Comparison of ENCODE assay signal across 24 mouse cellular contexts in the genomic region with DNA sequence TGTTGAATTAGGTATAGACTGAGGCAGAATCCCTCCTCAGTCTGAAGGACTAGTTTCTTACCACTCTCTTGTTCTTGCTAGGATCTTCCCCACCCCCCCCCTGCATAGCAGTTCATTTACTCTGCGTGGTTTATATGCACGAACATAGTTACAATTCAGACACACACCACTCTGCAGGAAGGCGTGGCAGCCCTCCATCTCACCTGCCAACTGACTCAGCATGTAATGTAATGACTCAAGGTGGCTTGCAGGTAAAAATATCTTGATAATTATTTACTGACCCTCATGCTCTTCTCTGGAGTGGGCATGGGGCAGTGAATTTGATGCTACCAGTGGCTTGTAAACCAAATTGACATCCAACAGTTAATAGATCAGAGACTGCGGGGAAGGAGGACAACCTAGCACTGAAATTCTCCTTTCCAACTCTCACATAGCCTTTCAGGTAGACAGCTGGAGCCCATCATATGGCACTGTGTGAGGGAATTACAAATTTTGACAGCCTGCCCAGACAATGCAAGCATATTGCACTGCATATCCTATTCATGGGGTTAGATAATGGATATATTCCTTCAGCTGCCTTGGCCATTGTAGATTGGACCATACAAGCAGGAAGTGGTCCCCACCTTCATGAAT. TPM values are rescaled to one million over a fixed set of nuclear protein-coding genes. Genes with fewer than 3 reads are reported as not detected.
DNase-seq lines count a peak whose midpoint lies in the region; ATAC-seq and TF ChIP-seq lines count a peak whose summit lies in the region.
"Had no signal": no experiment of that assay in that cellular context is flagged by ENCODE, and none has a peak within 500 bp of the region (broad histone marks: within the 10 kb centered on the region; RNA-seq: fewer than 3 reads in every experiment).

No protein-coding gene starts in this region.

- peak overlapping the region; percentile 15 for H3K9ac ChIP-seq in liver, embryonic 13.5 days
- no peak overlapping the region for H3K9ac ChIP-seq in liver, embryonic 11.5 days (ENCODE audit: low read depth, low read length)
- H3K9ac ChIP-seq in intestine, embryonic 15.5 days, result no peak overlapping the region
- H3K9ac ChIP-seq: heart, embryonic 15.5 days; kidney, embryonic 15.5 days; midbrain, embryonic 12.5 days; stomach, embryonic 15.5 days had no signal

- no peak for TF ChIP-seq POLR2A in cerebellum, adult 2 months (IDR thresholded peaks at IDR 0.05; ENCODE audit: borderline replicate concordance, insufficient read depth, low read length)

- H3K4me2 ChIP-seq in liver, embryonic 13.5 days, result peak overlapping the region; percentile 16; the same call in 1 of the 2 replicates
- no peak overlapping the region for H3K4me2 ChIP-seq in liver, embryonic 11.5 days
- no peak overlapping the region for H3K4me2 ChIP-seq in intestine, embryonic 15.5 days (replicated peaks)
- H3K4me2 ChIP-seq: heart, embryonic 15.5 days; kidney, embryonic 15.5 days; midbrain, embryonic 12.5 days; stomach, embryonic 15.5 days had no signal

- no peak for DNase-seq in cerebellum, postnatal 4 days (ENCODE audit: low spot score in 2 of 2)
- no peak for DNase-seq in liver, embryonic 13.5 days
- no peak for DNase-seq in liver, embryonic 11.5 days (ENCODE audit: low spot score)
- DNase-seq in cerebellum, adult 2 months, result peak; percentile 41 to 77
- DNase-seq in cerebellum, postnatal 36 days, result peak; percentile 47 to 52
- no peak for DNase-seq in spleen, postnatal 4 days (ENCODE audit: low spot score in 2 of 2)
- DNase-seq: adrenal gland, postnatal 14 days; gastrocnemius, adult 2 months; heart, adult 2 months; kidney, postnatal 4 days; layer of hippocampus, adult 9-11 months; left cerebral cortex, postnatal 4 days; lung, postnatal 10 days; thymus, adult 18-20 months had no signal

- no peaks in the 10 kb centered on the region for H3K36me3 ChIP-seq in liver, embryonic 13.5 days
- H3K36me3 ChIP-seq in liver, embryonic 11.5 days (ENCODE audit: control insufficient read depth, insufficient read depth, low read length), result no peaks in the 10 kb centered on the region
- no peaks in the 10 kb centered on the region for H3K36me3 ChIP-seq in intestine, embryonic 15.5 days
- H3K36me3 ChIP-seq: forebrain, embryonic 10.5 days; heart, embryonic 15.5 days; kidney, embryonic 15.5 days; midbrain, embryonic 12.5 days; stomach, embryonic 15.5 days had no signal

- H3K27me3 ChIP-seq in liver, embryonic 13.5 days, result no peaks in the 10 kb centered on the region
- H3K27me3 ChIP-seq in liver, embryonic 11.5 days (replicated peaks; ENCODE audit: control insufficient read depth, insufficient read depth, low read length), result no peaks in the 10 kb centered on the region
- H3K27me3 ChIP-seq in cerebellum, adult 2 months (ENCODE audit: control insufficient read depth, insufficient read depth, low read length), result no peaks in the 10 kb centered on the region
- H3K27me3 ChIP-seq in intestine, embryonic 15.5 days (replicated peaks), result no peaks in the 10 kb centered on the region
- H3K27me3 ChIP-seq: heart, embryonic 15.5 days; kidney, embryonic 15.5 days; midbrain, embryonic 12.5 days; stomach, embryonic 15.5 days had no signal

- WGBS in liver, embryonic 13.5 days (ENCODE audit: insufficient replicate concordance), result 76% methylated on average over 4 of the region's 4 CpGs
- 82% methylated on average over 4 of the region's 4 CpGs for WGBS in liver, embryonic 11.5 days
- 23% methylated on average over 4 of the region's 4 CpGs for WGBS in cerebellum, adult 2 months
- WGBS in intestine, embryonic 15.5 days, result 86% methylated on average over 4 of the region's 4 CpGs

- no peaks in the 10 kb centered on the region for H3K9me3 ChIP-seq in liver, embryonic 13.5 days (replicated peaks)
- no peaks in the 10 kb centered on the region for H3K9me3 ChIP-seq in liver, embryonic 11.5 days (ENCODE audit: control insufficient read depth, low read length)
- H3K9me3 ChIP-seq in intestine, embryonic 15.5 days, result no peaks in the 10 kb centered on the region
- H3K9me3 ChIP-seq: forebrain, embryonic 10.5 days; heart, embryonic 15.5 days; kidney, embryonic 15.5 days; midbrain, embryonic 12.5 days; stomach, embryonic 15.5 days had no signal

- H3K27ac ChIP-seq in liver, embryonic 13.5 days, result peak overlapping the region; percentile 69
- H3K27ac ChIP-seq in liver, embryonic 11.5 days (ENCODE audit: low read depth, low read length), result no peak overlapping the region
- H3K27ac ChIP-seq in cerebellum, adult 2 months (ENCODE audit: insufficient read depth, low read length), result no peak overlapping the region
- no peak overlapping the region for H3K27ac ChIP-seq in intestine, embryonic 15.5 days
- H3K27ac ChIP-seq: forebrain, embryonic 10.5 days; gastrocnemius, adult 2 months; heart, adult 2 months; heart, embryonic 15.5 days; kidney, embryonic 15.5 days; left cerebral cortex, adult 2 months; midbrain, embryonic 12.5 days; stomach, embryonic 15.5 days had no signal

- H3K4me1 ChIP-seq in liver, embryonic 13.5 days (replicated peaks), result peaks cover 55% of the 10 kb centered on the region
- H3K4me1 ChIP-seq in liver, embryonic 11.5 days (replicated peaks; ENCODE audit: control insufficient read depth, insufficient read depth, low read length), result 0 out of 2 replicates have a peak, but pooled peaks cover 2% of the 10 kb centered on the region
- no peaks in the 10 kb centered on the region for H3K4me1 ChIP-seq in cerebellum, adult 2 months (ENCODE audit: control insufficient read depth, insufficient read depth, low read length)
- H3K4me1 ChIP-seq in intestine, embryonic 15.5 days (replicated peaks), result no peaks in the 10 kb centered on the region
- H3K4me1 ChIP-seq: forebrain, embryonic 10.5 days; heart, embryonic 15.5 days; kidney, embryonic 15.5 days; midbrain, embryonic 12.5 days; stomach, embryonic 15.5 days had no signal

- no peak overlapping the region for H3K4me3 ChIP-seq in liver, embryonic 13.5 days (replicated peaks)
- no peak overlapping the region for H3K4me3 ChIP-seq in liver, embryonic 11.5 days (ENCODE audit: low read depth, low read length)
- H3K4me3 ChIP-seq in cerebellum, adult 2 months (replicated peaks; ENCODE audit: insufficient read depth, low read depth, low read length), result no peak overlapping the region
- H3K4me3 ChIP-seq in intestine, embryonic 15.5 days (replicated peaks), result no peak overlapping the region
- H3K4me3 ChIP-seq: forebrain, embryonic 10.5 days; gastrocnemius, adult 2 months; heart, adult 2 months; heart, embryonic 15.5 days; kidney, embryonic 15.5 days; left cerebral cortex, adult 2 months; midbrain, embryonic 12.5 days; stomach, embryonic 15.5 days had no signal

- TF ChIP-seq CTCF in cerebellum, adult 2 months (IDR thresholded peaks at IDR 0.05; ENCODE audit: borderline replicate concordance, insufficient read depth, low read depth, low read length), result no peak

- peak; percentile 81 for ATAC-seq in cerebellum, adult (ENCODE audit: insufficient number of reproducible peaks, low FRiP score, low TSS enrichment)
- no peak for ATAC-seq in liver, embryonic 13.5 days (ENCODE audit: low read depth)
- ATAC-seq in liver, embryonic 11.5 days (replicated peaks; ENCODE audit: low FRiP score), result no peak
- no peak for ATAC-seq in intestine, embryonic 15.5 days
- ATAC-seq: Patski had no signal

RNA-seq across cellular contexts. Expression of a gene that starts 35.3 kb away (rescaled TPM):
- polyA plus RNA-seq in liver, embryonic 13.5 days (2015; fragmentation: Nextera tagmentation; extraction: Ambion mirVana), result 0.54 and 0.55 TPM in 2 replicates
- 0.66 and 0.84 TPM in 2 replicates for polyA plus RNA-seq in liver, embryonic 11.5 days (2014; fragmentation: Nextera tagmentation; extraction: Ambion mirVana)
- 0.34 and 2.0 TPM in 2 replicates for polyA plus RNA-seq in cerebellum, adult 2 months (2012; rRNA removed)
- polyA plus RNA-seq in intestine, embryonic 15.5 days (2015; fragmentation: Nextera tagmentation; extraction: Ambion mirVana), result 3.9 and 4.8 TPM in 2 replicates
- polyA plus RNA-seq: liver, adult 2 months; Patski had no signal

RNA-seq across cellular contexts. Expression of a gene that starts 58.8 kb away (rescaled TPM):
- polyA plus RNA-seq in liver, embryonic 13.5 days (2015; fragmentation: Nextera tagmentation; extraction: Ambion mirVana), result 0.22 and 0.36 TPM in 2 replicates
- 0.14 and 0.38 TPM in 2 replicates for polyA plus RNA-seq in liver, embryonic 11.5 days (2014; fragmentation: Nextera tagmentation; extraction: Ambion mirVana)
- 0.10 and 0.11 TPM in 2 replicates for polyA plus RNA-seq in cerebellum, adult 2 months (2012; rRNA removed)
- polyA plus RNA-seq in intestine, embryonic 15.5 days (2015; fragmentation: Nextera tagmentation; extraction: Ambion mirVana), result 1.4 and 1.6 TPM in 2 replicates
- polyA plus RNA-seq: forebrain, embryonic 10.5 days; midbrain, embryonic 12.5 days; Patski had no signal

Comparison
In these comparisons a context has a peak if more than half of its experiments do, and no peak if none do; other contexts are left out.
1. DNase-seq: peak in cerebellum, adult 2 months (2 of 2) and cerebellum, postnatal 36 days (2 of 2); none in cerebellum, postnatal 4 days (0 of 2), liver, embryonic 13.5 days (single experiment), liver, embryonic 11.5 days (single experiment) and spleen, postnatal 4 days (0 of 2).